Mouse (Mus musculus): ENCODE measurements around the gene Parp11. TPM values are rescaled to one million over a fixed set of nuclear protein-coding genes. Genes with fewer than 3 reads are reported as not detected.
"Not testable (repeated sequence)": the region's sequence is repeated elsewhere in the genome, so short reads cannot be mapped to it uniquely, and the experiment has no call there.

Parp11 gene
- total and polyA plus RNA-seq, 3 experiments, result 4.5 to 22.4 (median 18.0) TPM

DNA sequence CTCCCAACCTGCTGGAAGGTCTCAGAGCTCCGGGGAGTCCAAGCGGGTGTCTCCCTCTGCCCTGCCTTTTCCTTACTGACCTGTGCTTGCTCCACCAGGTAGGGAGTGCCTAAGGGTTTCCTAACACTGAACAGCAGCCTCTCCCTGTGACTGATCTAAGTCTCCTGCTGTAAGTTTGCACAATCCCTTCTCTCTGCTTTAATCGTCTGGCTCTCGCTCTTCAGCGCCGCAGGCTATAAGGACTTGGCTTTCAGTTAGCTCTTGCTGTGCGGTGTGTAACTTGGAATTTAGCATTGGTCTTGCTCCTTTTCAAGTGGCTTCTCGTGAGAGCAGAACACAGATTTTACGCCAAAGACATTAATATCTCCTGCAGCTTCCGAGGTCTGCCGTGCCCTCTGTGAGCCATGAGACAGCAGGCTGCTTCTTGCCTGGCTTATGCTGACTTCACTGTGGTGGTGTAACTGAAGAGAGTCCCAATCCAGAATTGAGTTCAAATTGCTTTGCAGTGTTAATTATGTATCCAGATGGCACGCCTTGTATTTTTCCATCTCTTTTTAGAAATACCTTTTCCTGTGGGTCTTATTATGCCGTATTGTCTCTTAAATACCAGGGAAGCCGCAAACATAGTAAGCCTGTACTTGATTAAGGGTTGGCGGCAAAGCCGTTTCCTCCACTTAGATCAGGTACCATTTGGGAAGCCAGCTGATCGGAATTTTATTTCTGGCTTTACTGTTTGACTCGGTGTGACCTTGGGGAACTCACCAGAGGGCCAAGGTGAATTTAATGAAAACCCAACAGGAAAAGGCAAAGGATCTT, 50.4 kb downstream of the Parp11 start:
- DNase-seq, result no peak

- DNase-seq, result peak; percentile 56
Observed at GRCm38 (mm10) chr6:127500119-127500518, 53.5 kb downstream of the Parp11 start.

GRCm38 (mm10) chr6:127500806-127501205, 54.2 kb downstream of the Parp11 start:
- DNase-seq, result peak; percentile 70

GRCm38 (mm10) chr6:127502530-127502929, 55.9 kb downstream of the Parp11 start:
- DNase-seq, result peak; percentile 57

DNA sequence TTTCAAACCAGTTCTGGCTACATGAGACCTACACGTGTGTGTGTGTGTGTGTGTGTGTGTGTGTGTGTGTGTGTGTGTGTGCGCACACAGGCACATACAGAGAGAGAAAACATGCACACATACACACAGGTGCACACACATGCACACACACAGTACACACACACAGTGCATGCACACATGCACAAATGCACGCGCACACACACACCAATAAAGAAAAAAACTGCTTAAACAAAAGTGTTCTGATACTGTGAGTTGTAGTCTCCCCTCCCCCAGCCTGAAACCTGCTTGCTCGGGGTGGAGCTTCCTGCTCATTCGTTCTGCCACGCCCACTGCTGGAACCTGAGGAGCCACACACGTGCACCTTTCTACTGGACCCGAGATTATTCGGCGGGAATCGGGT, 67.1 kb downstream of the Parp11 start:
- DNase-seq, result not testable (repeated sequence)

DNA sequence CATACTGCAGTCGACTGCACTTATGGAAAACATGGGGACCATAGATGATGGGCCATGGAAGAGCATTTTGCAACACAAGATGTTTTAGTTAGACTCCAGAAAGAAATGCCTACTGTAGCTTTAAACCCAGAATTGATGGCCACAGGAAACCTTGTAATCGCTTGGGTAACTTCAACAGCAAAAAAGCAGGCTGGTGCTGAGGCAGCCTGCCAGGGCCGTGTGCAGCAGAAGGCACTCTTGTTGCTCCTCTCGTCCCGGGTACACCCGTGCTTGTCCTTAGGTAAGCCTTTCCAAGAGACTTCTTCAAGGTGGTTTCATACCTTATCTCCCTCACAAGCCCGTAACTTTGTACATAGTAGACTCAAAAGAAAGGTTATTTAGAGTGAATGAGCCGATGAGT, 74.5 kb downstream of the Parp11 start:
- no peak for DNase-seq

DNA sequence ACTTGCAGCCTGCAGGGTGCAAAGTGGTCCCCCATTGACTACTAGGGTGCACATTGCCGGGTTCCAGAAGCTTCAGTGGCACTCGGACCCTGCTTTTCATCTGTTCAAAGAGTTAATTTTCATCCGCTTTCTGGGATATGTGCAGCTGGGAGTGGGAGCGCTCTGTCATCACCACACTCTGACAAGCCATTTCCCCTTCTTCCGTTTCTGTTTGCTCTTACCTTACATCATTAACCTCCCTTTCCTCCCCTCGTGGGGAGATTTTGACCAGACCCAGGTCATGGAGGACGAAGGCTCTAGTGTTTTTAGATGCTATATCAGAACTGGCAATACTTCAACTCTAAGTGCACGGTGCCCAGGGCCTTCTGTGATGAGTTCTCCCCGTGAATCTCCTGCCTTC, 75.7 kb downstream of the Parp11 start:
- no peak for DNase-seq

DNA sequence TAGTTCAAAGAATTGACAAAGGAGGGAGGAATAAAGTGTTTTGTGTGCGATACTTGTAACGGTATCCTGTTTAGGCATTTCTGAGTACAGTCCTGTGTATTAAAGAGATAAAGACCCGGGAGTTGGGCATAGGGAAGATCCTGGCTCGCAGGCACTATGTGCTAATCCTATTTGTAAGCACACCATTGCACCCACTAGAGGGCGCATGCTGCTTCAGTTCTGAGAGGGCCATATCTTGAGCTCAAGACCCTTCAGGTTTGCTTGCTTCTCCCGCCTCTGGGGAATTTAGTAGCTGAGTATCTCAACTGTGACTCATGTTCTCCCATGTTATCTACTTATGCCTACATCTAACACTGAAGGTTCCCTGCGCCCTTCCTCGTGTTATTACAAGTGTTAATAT, 77.8 kb downstream of the Parp11 start:
- DNase-seq, result peak; percentile 67

DNA sequence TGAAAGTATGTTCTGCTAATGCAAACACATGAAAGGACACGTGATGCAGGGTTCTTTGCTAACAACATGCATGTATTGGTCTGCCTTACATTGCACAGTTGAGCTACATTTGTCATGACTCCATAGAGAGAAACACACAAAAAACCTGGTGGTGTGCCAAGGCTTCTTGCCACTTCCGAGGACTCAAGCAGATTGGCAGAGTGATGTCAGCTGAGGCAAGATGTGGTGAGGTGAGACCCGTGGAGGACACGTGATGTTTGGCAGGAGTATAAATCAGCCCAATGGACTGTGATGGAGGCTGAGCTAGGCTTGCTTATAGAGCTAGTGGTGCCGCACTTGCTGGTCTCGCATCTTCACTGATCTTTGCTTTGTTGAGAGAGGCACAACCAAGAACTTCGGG, 82.0 kb downstream of the Parp11 start:
- DNase-seq, result no peak

DNA sequence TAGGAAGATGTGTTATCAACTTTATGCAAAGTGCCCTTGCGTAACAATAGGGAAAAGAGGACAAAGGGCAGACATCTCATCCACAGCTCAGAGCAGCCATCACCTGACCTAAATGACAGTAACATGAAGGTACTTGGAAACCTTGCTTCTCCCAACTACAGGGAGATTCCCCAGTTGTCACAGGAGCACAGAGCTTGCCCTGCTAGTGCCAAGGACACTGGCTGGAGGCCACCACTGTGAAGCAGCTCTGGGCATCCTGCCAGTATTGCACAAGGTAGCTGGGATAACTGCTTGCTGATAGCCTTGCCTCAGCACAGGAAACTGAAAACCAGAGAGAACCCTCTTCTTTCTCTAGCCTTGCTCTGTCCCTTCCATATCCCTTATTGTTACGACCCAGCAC, 82.8 kb downstream of the Parp11 start:
- peak; percentile 97 for DNase-seq

GRCm38 (mm10) chr6:127530206-127530605, 83.6 kb downstream of the Parp11 start:
- no peak for DNase-seq

GRCm38 (mm10) chr6:127531412-127532205, 85.0 kb downstream of the Parp11 start:
- DNase-seq, result no peak

GRCm38 (mm10) chr6:127532304-127532703, 85.7 kb downstream of the Parp11 start:
- DNase-seq, result no peak

DNA sequence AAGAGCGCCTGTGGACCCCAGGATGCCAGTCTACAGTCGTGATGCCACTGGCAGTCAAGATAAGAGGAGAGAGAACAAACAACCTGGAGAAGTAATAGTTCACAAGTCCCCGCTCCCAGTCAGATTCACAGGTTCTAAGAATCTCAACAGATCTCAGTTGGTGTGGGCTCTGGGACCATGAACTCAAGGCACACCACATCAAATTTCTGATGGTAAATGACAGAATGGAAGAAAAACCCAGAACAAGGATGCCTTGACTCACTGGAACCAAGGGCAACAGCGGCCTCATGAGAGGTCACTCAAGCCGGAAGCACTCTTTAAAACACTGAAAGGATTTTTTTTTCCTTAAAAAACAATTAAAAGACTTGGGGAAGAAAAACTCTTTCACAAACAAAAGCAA, 87.1 kb downstream of the Parp11 start:
- DNase-seq, result no peak

DNA sequence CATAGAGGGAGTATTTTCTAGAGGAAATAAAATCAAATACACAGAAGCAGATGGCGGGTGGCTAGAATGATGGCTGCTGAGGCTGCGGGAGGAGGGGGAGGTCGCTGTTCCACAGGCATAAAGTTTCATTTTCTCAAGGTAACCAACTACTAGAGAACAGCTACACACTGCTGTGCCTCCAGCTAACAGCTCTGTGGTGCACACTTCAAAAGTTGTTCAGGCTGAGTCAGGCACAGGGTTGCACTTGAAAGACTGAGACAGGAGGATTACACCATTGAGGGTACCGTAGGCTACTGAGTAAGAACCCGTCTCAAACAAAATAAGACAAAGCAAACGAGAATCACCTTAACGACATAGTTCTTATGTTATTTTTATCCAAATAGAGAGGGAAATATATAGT, 90.4 kb downstream of the Parp11 start:
- no peak for DNase-seq

DNA sequence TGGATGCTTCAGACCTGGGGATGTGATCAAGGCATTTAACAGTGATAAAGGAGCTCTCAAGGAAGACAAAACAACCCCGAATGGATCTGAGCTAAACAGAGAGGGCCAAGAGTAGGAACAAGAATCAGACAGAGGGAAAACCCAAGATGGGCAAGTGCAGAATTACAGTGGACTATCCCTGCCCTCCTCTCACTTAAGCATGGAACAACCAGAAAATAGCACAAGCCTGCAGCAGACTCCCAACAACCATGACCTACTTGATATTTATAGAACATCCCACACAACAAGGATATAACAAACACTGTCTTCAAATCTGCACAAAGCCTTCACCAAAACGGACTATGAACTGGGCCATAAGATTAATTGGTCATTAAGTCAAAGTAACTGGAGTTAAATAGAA, 91.5 kb downstream of the Parp11 start:
- DNase-seq, result no peak

DNA sequence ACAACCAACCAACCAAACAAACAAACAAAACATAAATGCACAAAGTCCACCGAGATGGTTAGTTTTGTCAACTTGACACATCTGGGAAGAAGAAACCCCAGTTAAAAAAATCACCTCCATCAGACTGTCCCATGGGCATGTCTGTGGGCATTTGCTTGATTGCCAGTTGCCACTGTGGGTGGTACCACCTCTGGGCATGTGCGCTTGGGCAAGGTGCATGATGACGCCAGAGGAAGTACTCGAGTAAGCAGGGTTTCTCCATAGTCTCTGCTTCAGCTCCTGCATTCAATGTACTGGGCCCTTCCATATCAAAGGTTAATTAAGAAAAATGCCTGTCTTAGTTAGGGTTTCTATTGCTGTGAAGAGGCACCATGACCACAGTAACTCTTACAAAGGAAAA, 92.6 kb downstream of the Parp11 start:
- DNase-seq, result no peak

GRCm38 (mm10) chr6:127539659-127540058, 93.0 kb downstream of the Parp11 start:
- no peak for DNase-seq

GRCm38 (mm10) chr6:127540517-127540916, 93.9 kb downstream of the Parp11 start:
- DNase-seq, result no peak

GRCm38 (mm10) chr6:127541617-127542374, 95.2 kb downstream of the Parp11 start:
- peak; percentile 63 for DNase-seq

All from adrenal gland, adult 2 months (tissue).